Mouse (Mus musculus) kidney, adult 2 months (tissue): ENCODE results near the gene Ezh2.

Source experiments
- CTCF ChIP-seq: fragments of 200-500 bp; conservative IDR thresholded peaks from 2 replicates; pipeline ENCODE4 v1.5.1; 2011; ENCODE audit warnings: low read depth, mild to moderate bottlenecking, control low read depth, low read length, moderate library complexity, mixed read lengths; ENCODE audit not compliant: insufficient read depth, insufficient read length
- POLR2A ChIP-seq: fragments of 200-500 bp; IDR thresholded peaks from one replicate; pipeline ENCODE4 v1.6.1; 2011; ENCODE audit warnings: low read depth, low read length, control low read depth

DNA sequence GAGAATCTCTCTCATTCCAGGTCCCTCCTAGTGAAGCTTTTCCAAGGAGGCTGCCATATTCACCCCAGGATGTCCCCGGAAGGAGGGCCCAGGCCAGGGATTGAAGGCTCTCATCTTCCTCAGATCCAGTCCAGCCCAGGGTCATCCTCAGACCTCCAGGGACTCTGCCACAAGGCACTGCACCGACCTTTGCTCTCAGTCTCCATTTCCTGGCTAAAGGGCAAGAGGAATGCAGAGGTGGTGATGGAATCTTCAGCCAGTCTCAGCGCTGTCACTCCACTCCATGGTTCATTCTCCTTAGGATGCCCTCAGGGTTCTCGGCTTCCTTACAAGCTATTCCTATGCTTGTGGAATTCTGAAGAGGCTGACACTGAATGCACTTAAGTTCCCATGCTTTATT lies 68.7 kb downstream of the Ezh2 start:
- TF ChIP-seq CTCF (no peak), POLR2A (no peak)
